8 mouse cellular contexts compared by ENCODE assay signal in the genomic region with DNA sequence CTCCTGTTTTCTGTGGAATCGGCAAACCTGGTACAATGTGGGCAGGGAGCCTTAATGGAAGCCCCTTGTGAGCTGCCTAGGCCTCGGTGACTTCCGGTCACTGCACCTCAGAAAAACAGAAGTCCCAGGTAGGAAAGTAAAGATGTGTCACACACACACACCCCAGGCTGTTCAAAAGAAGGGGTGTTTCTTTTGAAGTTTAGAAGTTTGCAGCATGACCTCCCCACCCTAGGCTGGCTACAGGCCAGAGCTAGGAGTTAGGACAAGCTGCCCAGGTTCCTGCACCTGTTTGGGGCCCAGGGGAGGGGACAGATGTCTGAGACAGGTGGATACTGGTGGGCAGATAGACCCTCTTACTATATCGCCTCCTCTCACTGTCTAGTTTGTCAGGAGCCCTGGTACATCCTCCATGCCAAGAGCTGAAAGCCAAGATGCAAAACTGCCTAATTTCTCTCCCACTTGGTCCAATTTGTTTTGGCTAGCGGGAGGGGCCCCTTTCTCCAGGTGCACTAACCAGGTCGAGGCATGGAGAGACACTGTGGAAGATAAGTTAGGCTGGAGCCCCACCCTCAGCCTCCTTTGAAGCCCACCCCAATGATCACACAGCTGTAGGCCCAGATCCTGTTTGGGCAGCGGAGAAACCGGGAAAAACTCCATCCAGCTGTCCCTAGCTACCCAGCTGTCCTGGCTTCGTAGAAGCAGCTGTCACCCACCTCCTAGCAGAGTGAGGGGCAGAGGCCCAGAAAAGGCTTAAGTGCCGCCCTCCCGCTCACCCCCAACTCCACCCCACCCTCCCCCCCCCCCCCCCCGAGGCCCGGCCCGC. TPM values are rescaled to one million over a fixed set of nuclear protein-coding genes. Genes with fewer than 3 reads are reported as not detected.
A peak's percentile ranks its signal among the peaks of the same experiment; 100 is the strongest.
DNase-seq lines count a peak whose midpoint lies in the region; ATAC-seq and TF ChIP-seq lines count a peak whose summit lies in the region.

No protein-coding gene starts in this region.

- H3K4me1 ChIP-seq in forebrain, embryonic 10.5 days, result peaks cover 48% of the 10 kb centered on the region
- peaks cover 55% of the 10 kb centered on the region for H3K4me1 ChIP-seq in limb, embryonic 10.5 days
- peaks cover 13% of the 10 kb centered on the region for H3K4me1 ChIP-seq in neural tube, embryonic 14.5 days (ENCODE audit: control insufficient read depth, insufficient read depth, low read length)

- H3K27ac ChIP-seq in layer of hippocampus, adult 2 months, result peak overlapping the region; percentile 46; the same call in 1 of the 2 replicates
- peak overlapping the region; percentile 85 for H3K27ac ChIP-seq in forebrain, embryonic 10.5 days
- H3K27ac ChIP-seq in limb, embryonic 10.5 days, result peak overlapping the region; percentile 72
- H3K27ac ChIP-seq in neural tube, embryonic 14.5 days (ENCODE audit: low read depth, low read length), result 0 out of 2 replicates have a peak overlapping the region, but pooled peaks have one; percentile 44

- H3K9ac ChIP-seq in neural tube, embryonic 14.5 days (replicated peaks; ENCODE audit: low read depth, low read length), result peak overlapping the region; percentile 46

- H3K4me2 ChIP-seq in neural tube, embryonic 14.5 days (ENCODE audit: low read depth, low read length), result no peak overlapping the region

- WGBS in forebrain, embryonic 10.5 days, result 30% methylated on average over 14 of the region's 14 CpGs
- WGBS in limb, embryonic 10.5 days, result 32% methylated on average over 11 of the region's 14 CpGs
- WGBS in neural tube, embryonic 14.5 days, result 28% methylated on average over 11 of the region's 14 CpGs

- peaks cover 47% of the 10 kb centered on the region for H3K36me3 ChIP-seq in forebrain, embryonic 10.5 days (replicated peaks)
- peaks cover 39% of the 10 kb centered on the region for H3K36me3 ChIP-seq in limb, embryonic 10.5 days
- H3K36me3 ChIP-seq in neural tube, embryonic 14.5 days (ENCODE audit: control insufficient read depth, insufficient read depth, low read length), result peaks cover 31% of the 10 kb centered on the region

- H3K9me3 ChIP-seq in forebrain, embryonic 10.5 days, result no peaks in the 10 kb centered on the region
- no peaks in the 10 kb centered on the region for H3K9me3 ChIP-seq in limb, embryonic 10.5 days (replicated peaks)
- no peaks in the 10 kb centered on the region for H3K9me3 ChIP-seq in neural tube, embryonic 14.5 days (ENCODE audit: control insufficient read depth, low read length)

- peak; percentile 32; the same call in 1 of the 2 replicates for ATAC-seq in neural tube, embryonic 14.5 days (ENCODE audit: low read depth)
- no peak for ATAC-seq in inflammation-experienced regulatory T-cells, adult 6 months

- no peak overlapping the region for H3K4me3 ChIP-seq in layer of hippocampus, adult 2 months
- H3K4me3 ChIP-seq in forebrain, embryonic 10.5 days, result peak overlapping the region; percentile 41
- peak overlapping the region; percentile 47 for H3K4me3 ChIP-seq in limb, embryonic 10.5 days
- H3K4me3 ChIP-seq in neural tube, embryonic 14.5 days (ENCODE audit: low read depth, low read length), result no peak overlapping the region

- DNase-seq in layer of hippocampus, adult 2 months (ENCODE audit: low spot score in 2 of 2), result no peak
- DNase-seq in layer of hippocampus, postnatal 14 days (ENCODE audit: low spot score in 2 of 2), result no peak
- DNase-seq in forebrain, embryonic 10.5 days (ENCODE audit: extremely low spot score, low spot score), result no peak
- DNase-seq in limb, embryonic 10.5 days (ENCODE audit: low spot score), result peak; percentile 60
- DNase-seq in testis, postnatal 14 days (ENCODE audit: low spot score), result no peak
- DNase-seq in left cerebral cortex, adult 8-10 months (ENCODE audit: low spot score in 2 of 2), result no peak

- no peak for TF ChIP-seq CTCF in layer of hippocampus, adult 2 months (conservative IDR thresholded peaks at IDR 0.05)

- no peaks in the 10 kb centered on the region for H3K27me3 ChIP-seq in forebrain, embryonic 10.5 days (ENCODE audit: poor library complexity, severe bottlenecking)
- H3K27me3 ChIP-seq in limb, embryonic 10.5 days (ENCODE audit: low read depth, poor library complexity, severe bottlenecking), result no peaks in the 10 kb centered on the region
- no peaks in the 10 kb centered on the region for H3K27me3 ChIP-seq in neural tube, embryonic 14.5 days (ENCODE audit: control insufficient read depth, insufficient read depth, low read length)

RNA-seq across cellular contexts. Expression of a gene that starts 16.2 kb away (rescaled TPM):
- 100 to 1,000 TPM in 1 of 2 experiments, 10 to 100 TPM in 1; 99.9 to 108 TPM for total RNA-seq in layer of hippocampus, adult 2 months (2021)
- total RNA-seq in layer of hippocampus, postnatal 14 days (2021), result 100 to 1,000 TPM in 1 of 2 experiments, 10 to 100 TPM in 1; 98.9 to 110 TPM
- 16.6 and 19.3 TPM in 2 replicates for polyA plus RNA-seq in forebrain, embryonic 10.5 days (2016; fragmentation: Nextera tagmentation; extraction: Ambion mirVana)
- 13.0 and 15.2 TPM in 2 replicates for polyA plus RNA-seq in limb, embryonic 10.5 days (2016; fragmentation: Nextera tagmentation; extraction: Ambion mirVana)
- 32.2 and 37.5 TPM in 2 replicates for polyA plus RNA-seq in neural tube, embryonic 14.5 days (2014; fragmentation: Nextera tagmentation; extraction: Ambion mirVana)
- polyA plus RNA-seq in inflammation-experienced regulatory T-cells, adult 6 months (2017; shearing (Covaris generic)), result 10 to 100 TPM; 24.1 to 26.3 (median 25.9) TPM
- total RNA-seq in left cerebral cortex, adult 8-10 months (2022), result 100 to 1,000 TPM; 103 to 108 (median 104) TPM

RNA-seq across cellular contexts. Expression of a gene that starts 55.3 kb away (rescaled TPM):
- 100 to 1,000 TPM; 122 to 129 TPM for total RNA-seq in layer of hippocampus, adult 2 months (2021)
- total RNA-seq in layer of hippocampus, postnatal 14 days (2021), result 100 to 1,000 TPM; 111 to 121 TPM
- 196 and 201 TPM in 2 replicates for polyA plus RNA-seq in forebrain, embryonic 10.5 days (2016; fragmentation: Nextera tagmentation; extraction: Ambion mirVana)
- polyA plus RNA-seq in limb, embryonic 10.5 days (2016; fragmentation: Nextera tagmentation; extraction: Ambion mirVana), result 164 and 173 TPM in 2 replicates
- 134 and 160 TPM in 2 replicates for polyA plus RNA-seq in neural tube, embryonic 14.5 days (2014; fragmentation: Nextera tagmentation; extraction: Ambion mirVana)
- 10 to 100 TPM; 25.9 to 27.1 (median 26.8) TPM for polyA plus RNA-seq in inflammation-experienced regulatory T-cells, adult 6 months (2017; shearing (Covaris generic))
- 100 to 1,000 TPM in 3 of 4 experiments, 10 to 100 TPM in 1; 94.2 to 133 (median 116) TPM for total RNA-seq in left cerebral cortex, adult 8-10 months (2022)

RNA-seq across cellular contexts. Expression of a gene that starts 55.4 kb away (rescaled TPM):
- total RNA-seq in layer of hippocampus, adult 2 months (2021), result 1 to 10 TPM; 7.4 to 8.3 TPM
- total RNA-seq in layer of hippocampus, postnatal 14 days (2021), result 1 to 10 TPM; 8.2 to 8.3 TPM
- 16.6 and 17.9 TPM in 2 replicates for polyA plus RNA-seq in forebrain, embryonic 10.5 days (2016; fragmentation: Nextera tagmentation; extraction: Ambion mirVana)
- 19.0 and 21.7 TPM in 2 replicates for polyA plus RNA-seq in limb, embryonic 10.5 days (2016; fragmentation: Nextera tagmentation; extraction: Ambion mirVana)
- 10.5 and 10.7 TPM in 2 replicates for polyA plus RNA-seq in neural tube, embryonic 14.5 days (2014; fragmentation: Nextera tagmentation; extraction: Ambion mirVana)
- 1 to 10 TPM; 3.8 to 9.2 (median 8.7) TPM for polyA plus RNA-seq in inflammation-experienced regulatory T-cells, adult 6 months (2017; shearing (Covaris generic))
- 1 to 10 TPM; 4.3 to 5.6 (median 4.8) TPM for total RNA-seq in left cerebral cortex, adult 8-10 months (2022)

Comparison
In these comparisons a context has a peak if more than half of its experiments do, and no peak if none do; other contexts are left out.
1. H3K4me3 ChIP-seq: peak in forebrain, embryonic 10.5 days (single experiment) and limb, embryonic 10.5 days (single experiment); none in layer of hippocampus, adult 2 months (single experiment) and neural tube, embryonic 14.5 days (single experiment).
2. Peak in every context shown above with its lines, with median percentiles within 50 percentile points of each other: H3K27ac ChIP-seq.